Mouse (Mus musculus) C2C12 (cell line): Measurements from ENCODE around the gene Csf3.

Experiments
- CTCF ChIP-seq: IDR thresholded peaks from one replicate; pipeline ENCODE4 v1.5.1; 2011; ENCODE audit not compliant: control insufficient read depth, insufficient read depth, insufficient read length
- MYOG ChIP-seq: IDR thresholded peaks from one replicate; pipeline ENCODE4 v1.6.1; 2011; ENCODE audit not compliant: control insufficient read depth, insufficient read length; ENCODE audit errors: extremely low read depth

DNA sequence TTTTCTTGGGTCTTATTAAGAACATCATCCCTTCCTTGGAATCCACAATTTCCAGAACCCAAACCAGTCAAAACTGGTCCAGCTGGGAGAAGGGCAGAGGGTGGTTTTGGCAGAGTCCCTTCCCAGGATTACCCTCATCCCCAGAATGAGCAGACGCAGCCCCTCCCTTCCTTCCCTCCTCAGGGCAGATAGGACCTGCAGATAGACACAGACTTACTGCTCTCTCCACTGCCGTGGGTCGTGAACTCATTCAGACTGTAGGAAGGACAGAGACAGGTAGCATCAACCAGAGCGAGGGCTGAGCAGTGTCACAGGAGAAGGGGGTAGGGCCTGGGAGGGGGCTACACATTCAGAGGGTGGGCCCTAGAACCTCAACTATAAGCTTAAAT lies 10.0 kb downstream of the Csf3 start:
- no peak for TF ChIP-seq MYOG
- TF ChIP-seq CTCF = no peak
